8 mouse cellular contexts compared by ENCODE assay signal in genomic region chr10:118820901-118821300, GRCm38 (mm10). TPM values are rescaled to one million over a fixed set of nuclear protein-coding genes. Genes with fewer than 3 reads are reported as not detected.
DNase-seq lines count a peak whose midpoint lies in the region; ATAC-seq and TF ChIP-seq lines count a peak whose summit lies in the region.

No protein-coding gene starts in this region.

- TF ChIP-seq CTCF in liver, postnatal 0 days (IDR thresholded peaks at IDR 0.05; ENCODE audit: low read depth) = no peak

- no peaks in the 10 kb centered on the region for H3K4me1 ChIP-seq in hindbrain, embryonic 16.5 days (ENCODE audit: control insufficient read depth, insufficient read depth, low read depth, low read length)
- H3K4me1 ChIP-seq in neural tube, embryonic 11.5 days (ENCODE audit: control insufficient read depth, insufficient read depth, low read length) = no peaks in the 10 kb centered on the region
- H3K4me1 ChIP-seq in liver, postnatal 0 days (ENCODE audit: insufficient read depth) = no peaks in the 10 kb centered on the region

- WGBS in hindbrain, embryonic 16.5 days = 26% methylated on average over 7 of the region's 7 CpGs
- 36% methylated on average over 7 of the region's 7 CpGs for WGBS in neural tube, embryonic 11.5 days
- 63% methylated on average over 7 of the region's 7 CpGs for WGBS in liver, postnatal 0 days (ENCODE audit: insufficient replicate concordance)

- TF ChIP-seq EP300 in liver, postnatal 0 days (IDR thresholded peaks at IDR 0.05; ENCODE audit: low read depth) = no peak

- H3K36me3 ChIP-seq in hindbrain, embryonic 16.5 days (ENCODE audit: control insufficient read depth, insufficient read depth, low read length) = no peaks in the 10 kb centered on the region
- no peaks in the 10 kb centered on the region for H3K36me3 ChIP-seq in neural tube, embryonic 11.5 days (ENCODE audit: control insufficient read depth, insufficient read depth, low read length)
- no peaks in the 10 kb centered on the region for H3K36me3 ChIP-seq in liver, postnatal 0 days (replicated peaks; ENCODE audit: insufficient read depth, low read length)

- no peaks in the 10 kb centered on the region for H3K27me3 ChIP-seq in hindbrain, embryonic 16.5 days (replicated peaks; ENCODE audit: control insufficient read depth, insufficient read depth, low read length)
- H3K27me3 ChIP-seq in neural tube, embryonic 11.5 days (ENCODE audit: control insufficient read depth, insufficient read depth, low read length) = no peaks in the 10 kb centered on the region
- H3K27me3 ChIP-seq in liver, postnatal 0 days (ENCODE audit: insufficient read depth, low read length) = no peaks in the 10 kb centered on the region

- no peak overlapping the region for H3K4me2 ChIP-seq in hindbrain, embryonic 16.5 days (ENCODE audit: low read length)
- no peak overlapping the region for H3K4me2 ChIP-seq in neural tube, embryonic 11.5 days (ENCODE audit: low read depth)
- H3K4me2 ChIP-seq in liver, postnatal 0 days (ENCODE audit: low read depth, low read length) = no peak overlapping the region

- H3K4me3 ChIP-seq in hindbrain, embryonic 16.5 days (ENCODE audit: low read length) = no peak overlapping the region
- no peak overlapping the region for H3K4me3 ChIP-seq in neural tube, embryonic 11.5 days (ENCODE audit: low read depth, low read length)
- no peak overlapping the region for H3K4me3 ChIP-seq in liver, postnatal 0 days (ENCODE audit: low read depth, low read length)

- peak; percentile 17 for DNase-seq in adrenal gland, postnatal 10 days
- DNase-seq in adrenal gland, postnatal 36 days = no peak
- DNase-seq in embryo, embryonic 9.5 days (ENCODE audit: extremely low spot score) = peak; percentile 21
- DNase-seq in left cerebral cortex, postnatal 4 days = peak; percentile 82
- peak; percentile 52 for DNase-seq in neural tube, embryonic 11.5 days (ENCODE audit: low spot score)
- DNase-seq in liver, postnatal 0 days = no peak
- no peak for DNase-seq in urinary bladder, postnatal 10 days (ENCODE audit: low spot score)

- intact Hi-C loops in left cerebral cortex, postnatal 4 days (cut with DNase I) = no loop called here

- no peak overlapping the region for H3K27ac ChIP-seq in hindbrain, embryonic 16.5 days (ENCODE audit: low read depth, low read length)
- no peak overlapping the region for H3K27ac ChIP-seq in neural tube, embryonic 11.5 days (ENCODE audit: low read depth, low read length)
- no peak overlapping the region for H3K27ac ChIP-seq in liver, postnatal 0 days (ENCODE audit: low read depth)

- peak; percentile 90 for ATAC-seq in hindbrain, embryonic 16.5 days
- peak; percentile 81 for ATAC-seq in neural tube, embryonic 11.5 days (ENCODE audit: insufficient read depth, low FRiP score, low TSS enrichment)
- ATAC-seq in liver, postnatal 0 days = no peak

- no peak overlapping the region for H3K9ac ChIP-seq in hindbrain, embryonic 16.5 days (ENCODE audit: low read depth, low read length)
- no peak overlapping the region for H3K9ac ChIP-seq in neural tube, embryonic 11.5 days (ENCODE audit: low read length)
- H3K9ac ChIP-seq in liver, postnatal 0 days (replicated peaks) = no peak overlapping the region

- no peaks in the 10 kb centered on the region for H3K9me3 ChIP-seq in hindbrain, embryonic 16.5 days (ENCODE audit: control insufficient read depth, low read length)
- no peaks in the 10 kb centered on the region for H3K9me3 ChIP-seq in neural tube, embryonic 11.5 days (ENCODE audit: control insufficient read depth, low read length)
- no peaks in the 10 kb centered on the region for H3K9me3 ChIP-seq in liver, postnatal 0 days (ENCODE audit: low read length)

RNA-seq across cellular contexts. Expression of gene Dyrk2, which starts 49.1 kb away (rescaled TPM):
- total RNA-seq in adrenal gland, postnatal 10 days (2021) = 10 to 100 TPM; 46.1 to 48.6 TPM
- total RNA-seq in adrenal gland, postnatal 36 days (2021) = 10 to 100 TPM; 27.4 to 47.7 TPM
- 10.0 and 10.1 TPM in 2 replicates for polyA plus RNA-seq in hindbrain, embryonic 16.5 days (2015; fragmentation: Nextera tagmentation; extraction: Ambion mirVana)
- 10 to 100 TPM; 96.8 to 99.8 TPM for total RNA-seq in left cerebral cortex, postnatal 4 days (2021)
- polyA plus RNA-seq in neural tube, embryonic 11.5 days (2014; fragmentation: Nextera tagmentation; extraction: Ambion mirVana) = 12.2 and 12.9 TPM in 2 replicates
- polyA plus RNA-seq in liver, postnatal 0 days (2015; fragmentation: Nextera tagmentation; extraction: Ambion mirVana) = 5.7 and 7.3 TPM in 2 replicates

Comparison
In these comparisons a context has a peak if more than half of its experiments do, and no peak if none do; other contexts are left out.
1. DNase-seq: peak in adrenal gland, postnatal 10 days (single experiment), embryo, embryonic 9.5 days (single experiment), left cerebral cortex, postnatal 4 days (single experiment) and neural tube, embryonic 11.5 days (single experiment); none in adrenal gland, postnatal 36 days (0 of 2), liver, postnatal 0 days (single experiment) and urinary bladder, postnatal 10 days (single experiment).